8 mouse cellular contexts compared by ENCODE assay signal in genomic region chr15:88837199-88837932, GRCm38 (mm10). TPM values are rescaled to one million over a fixed set of nuclear protein-coding genes. Genes with fewer than 3 reads are reported as not detected.
DNase-seq lines count a peak whose midpoint lies in the region; ATAC-seq and TF ChIP-seq lines count a peak whose summit lies in the region.

No protein-coding gene starts in this region.

- no peak for TF ChIP-seq POLR2A in cortical plate, adult 2 months (IDR thresholded peaks at IDR 0.05; ENCODE audit: extremely low read depth, insufficient read depth, low read length)

- peak overlapping the region; percentile 48; the same call in 1 of the 2 replicates for H3K9ac ChIP-seq in liver, embryonic 11.5 days (ENCODE audit: low read depth, low read length)
- peak overlapping the region; percentile 72 for H3K9ac ChIP-seq in midbrain, postnatal 0 days (replicated peaks; ENCODE audit: low read length, poor library complexity, severe bottlenecking)

- ATAC-seq in liver, embryonic 11.5 days (replicated peaks; ENCODE audit: low FRiP score) = peak; percentile 59
- ATAC-seq in midbrain, postnatal 0 days (ENCODE audit: low FRiP score) = peak; percentile 66

- no peak for TF ChIP-seq CTCF in cortical plate, adult 2 months (IDR thresholded peaks at IDR 0.05; ENCODE audit: extremely low read depth, insufficient read depth, low read length)
- peak; percentile 47 for TF ChIP-seq CTCF in midbrain, postnatal 0 days (IDR thresholded peaks at IDR 0.05)

- no peaks in the 10 kb centered on the region for H3K36me3 ChIP-seq in liver, embryonic 11.5 days (ENCODE audit: control insufficient read depth, insufficient read depth, low read length)
- H3K36me3 ChIP-seq in midbrain, postnatal 0 days (ENCODE audit: insufficient read depth, low read length) = no peaks in the 10 kb centered on the region

- no peak overlapping the region; the same call in 1 of the 2 replicates for H3K27ac ChIP-seq in cortical plate, adult 2 months (ENCODE audit: insufficient read depth, low read length)
- no peak overlapping the region for H3K27ac ChIP-seq in liver, embryonic 11.5 days (ENCODE audit: low read depth, low read length)
- H3K27ac ChIP-seq in midbrain, postnatal 0 days (ENCODE audit: low read depth, low read length) = peak overlapping the region; percentile 72

- H3K9me3 ChIP-seq in liver, embryonic 11.5 days (ENCODE audit: control insufficient read depth, low read length) = no peaks in the 10 kb centered on the region
- H3K9me3 ChIP-seq in midbrain, postnatal 0 days (ENCODE audit: low read length) = no peaks in the 10 kb centered on the region

- under 1% methylated on average over 39 of the region's 39 CpGs for WGBS in liver, embryonic 11.5 days
- WGBS in midbrain, postnatal 0 days = under 1% methylated on average over 36 of the region's 39 CpGs

- H3K27me3 ChIP-seq in liver, embryonic 11.5 days (replicated peaks; ENCODE audit: control insufficient read depth, insufficient read depth, low read length) = peaks cover 7% of the 10 kb centered on the region; the same call in 1 of the 2 replicates
- no peaks in the 10 kb centered on the region for H3K27me3 ChIP-seq in midbrain, postnatal 0 days (ENCODE audit: insufficient read depth, low read length)

- H3K4me2 ChIP-seq in liver, embryonic 11.5 days = peak overlapping the region; percentile 87
- peak overlapping the region; percentile 82 for H3K4me2 ChIP-seq in midbrain, postnatal 0 days (ENCODE audit: low read depth, low read length, poor library complexity, severe bottlenecking)

- peaks cover 5% of the 10 kb centered on the region for H3K4me1 ChIP-seq in cortical plate, adult 2 months (ENCODE audit: control insufficient read depth, insufficient read depth, low read length)
- peaks cover 15% of the 10 kb centered on the region for H3K4me1 ChIP-seq in liver, embryonic 11.5 days (replicated peaks; ENCODE audit: control insufficient read depth, insufficient read depth, low read length)
- H3K4me1 ChIP-seq in midbrain, postnatal 0 days (ENCODE audit: insufficient read depth, low read length) = 0 out of 2 replicates have a peak, but pooled peaks cover 4% of the 10 kb centered on the region

- peak overlapping the region; percentile 30 for H3K4me3 ChIP-seq in cortical plate, adult 2 months (ENCODE audit: insufficient read depth, low read length)
- H3K4me3 ChIP-seq in liver, embryonic 11.5 days (ENCODE audit: low read depth, low read length) = peak overlapping the region; percentile 51
- peak overlapping the region; percentile 47 for H3K4me3 ChIP-seq in midbrain, postnatal 0 days (ENCODE audit: low read depth, low read length)

- peak; percentile 32 to 49 for DNase-seq in spleen, adult 18-20 months
- DNase-seq in spleen, adult 12 weeks (ENCODE audit: low spot score) = no peak
- peak; percentile 81 for DNase-seq in heart, adult 8-10 months (ENCODE audit: low spot score)
- peak; percentile 81 for DNase-seq in kidney, adult 18-20 months
- peak; percentile 78 for DNase-seq in liver, embryonic 11.5 days (ENCODE audit: low spot score)
- DNase-seq in midbrain, postnatal 0 days (ENCODE audit: low spot score) = peak; percentile 72
- peak; percentile 53 for DNase-seq in thymus, postnatal 4 days

RNA-seq across cellular contexts. Expression of gene Creld2, which starts 17.9 kb away (rescaled TPM):
- 25.7 and 26.6 TPM in 2 replicates for polyA plus RNA-seq in cortical plate, adult 2 months (2012; rRNA removed)
- total RNA-seq in heart, adult 8-10 months (2022) = 10 to 100 TPM; 17.2 to 28.0 (median 21.1) TPM
- polyA plus RNA-seq in liver, embryonic 11.5 days (2014; fragmentation: Nextera tagmentation; extraction: Ambion mirVana) = 107 and 109 TPM in 2 replicates
- total RNA-seq in midbrain, postnatal 0 days (2014; rRNA removed) = 25.4 and 31.5 TPM in 2 replicates
- polyA plus RNA-seq in midbrain, postnatal 0 days (2015; fragmentation: Nextera tagmentation; extraction: Ambion mirVana) = 38.2 and 41.7 TPM in 2 replicates

RNA-seq across cellular contexts. Expression of gene Alg12, which starts 18.2 kb away (rescaled TPM):
- 17.0 and 17.5 TPM in 2 replicates for polyA plus RNA-seq in cortical plate, adult 2 months (2012; rRNA removed)
- total RNA-seq in heart, adult 8-10 months (2022) = 10 to 100 TPM in 2 of 4 experiments, 1 to 10 TPM in 2; 7.4 to 10.3 (median 9.9) TPM
- polyA plus RNA-seq in liver, embryonic 11.5 days (2014; fragmentation: Nextera tagmentation; extraction: Ambion mirVana) = 13.9 and 14.2 TPM in 2 replicates
- 9.3 and 11.5 TPM in 2 replicates for total RNA-seq in midbrain, postnatal 0 days (2014; rRNA removed)
- 5.5 and 7.0 TPM in 2 replicates for polyA plus RNA-seq in midbrain, postnatal 0 days (2015; fragmentation: Nextera tagmentation; extraction: Ambion mirVana)

RNA-seq across cellular contexts. Expression of gene Pim3, which starts 24.6 kb away (rescaled TPM):
- 14.2 and 16.7 TPM in 2 replicates for polyA plus RNA-seq in cortical plate, adult 2 months (2012; rRNA removed)
- total RNA-seq in heart, adult 8-10 months (2022) = 100 to 1,000 TPM in 1 of 4 experiments, 10 to 100 TPM in 3; 70.8 to 183 (median 86.1) TPM
- 34.0 and 35.9 TPM in 2 replicates for polyA plus RNA-seq in liver, embryonic 11.5 days (2014; fragmentation: Nextera tagmentation; extraction: Ambion mirVana)
- 78.0 and 95.4 TPM in 2 replicates for total RNA-seq in midbrain, postnatal 0 days (2014; rRNA removed)
- 69.1 and 72.5 TPM in 2 replicates for polyA plus RNA-seq in midbrain, postnatal 0 days (2015; fragmentation: Nextera tagmentation; extraction: Ambion mirVana)
